Mouse (Mus musculus): ENCODE measurements at regions not wholly inside any gene's neighbourhood (a gene's known extent, or its start where the extent isn't known, plus 50 kb on each side); places are given as distances from the start of the nearest gene placed in this dataset.

- TF ChIP-seq USF1 (IDR thresholded peaks at IDR 0.05; ENCODE audit: low read depth) (no peak), MAX (IDR thresholded peaks at IDR 0.05) (no peak)
Observed at GRCm38 (mm10) chr6:101537581-101537980, 159.9 kb upstream of the Pdzrn3 start.
